Mouse (Mus musculus): Measurements from ENCODE around the gene Lingo3. TPM values are rescaled to one million over a fixed set of nuclear protein-coding genes. Genes with fewer than 3 reads are reported as not detected.

Gene Lingo3
- total and polyA plus RNA-seq, 3 experiments = 0.05 TPM; not detected in 2

- TF ChIP-seq CTCF (IDR thresholded peaks at IDR 0.05; ENCODE audit: low read depth, low read length) (no peak), TAL1 (conservative IDR thresholded peaks at IDR 0.05; ENCODE audit: low read depth, low read length) (no peak)
- no peak for ATAC-seq (ENCODE audit: extremely low read depth, insufficient number of reproducible peaks, low FRiP score, poor library complexity, severe bottlenecking)
- Histone ChIP-seq H3K9me3 (replicated peaks) (peaks cover 14% of the 10 kb centered on the region), H3K4me1 (ENCODE audit: insufficient read depth, low read depth, low read length) (peaks cover 61% of the 10 kb centered on the region), H3K36me3 (replicated peaks) (peaks cover 61% of the 10 kb centered on the region), H3K27me3 (ENCODE audit: insufficient read depth, low read length) (peaks cover 26% of the 10 kb centered on the region; the same call in 1 of the 2 replicates), H3K4me3 (ENCODE audit: low read depth, low read length) (peak overlapping the region; percentile 23; the same call in 1 of the 2 replicates)
- no peak for DNase-seq (ENCODE audit: low spot score)
These were observed 36.7 kb downstream of the Lingo3 start for GRCm38 (mm10) chr10:80807057-80807627.

DNA sequence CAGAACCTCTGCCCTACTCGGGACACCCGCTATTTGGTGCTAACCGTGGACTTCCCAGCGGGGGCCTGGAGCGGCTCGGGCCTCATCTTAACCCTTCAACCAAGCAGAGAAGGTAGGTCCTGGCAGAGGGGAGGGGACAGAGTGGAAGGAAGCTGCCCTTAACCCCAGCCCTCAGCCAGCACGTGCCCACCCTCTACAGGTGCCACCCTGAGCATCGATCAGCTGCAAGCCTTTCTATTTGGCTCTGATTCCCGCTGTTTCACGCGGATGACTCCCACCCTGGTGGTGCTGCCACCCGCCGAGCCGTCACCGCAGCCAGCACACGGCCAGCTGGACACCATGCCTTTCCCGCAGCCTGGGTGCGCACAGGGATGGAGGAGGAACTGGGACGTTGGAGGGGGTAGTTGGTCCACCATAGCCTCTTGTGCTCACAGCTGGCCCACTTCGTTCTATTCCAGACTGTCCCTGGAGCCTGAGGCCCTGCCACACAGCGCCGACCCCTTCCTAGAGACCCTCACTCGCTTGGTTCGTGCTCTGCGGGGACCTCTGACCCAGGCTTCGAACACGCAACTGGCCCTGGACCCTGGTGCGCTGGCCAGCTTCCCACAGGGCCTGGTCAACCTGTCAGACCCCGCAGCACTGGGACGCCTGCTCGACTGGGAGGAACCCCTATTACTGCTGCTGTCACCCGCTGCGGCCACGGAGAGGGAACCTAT, 37.3 kb downstream of the Lingo3 start:
- H3K4me1 ChIP-seq (ENCODE audit: insufficient read depth, low read depth, low read length) = peaks cover 65% of the 10 kb centered on the region
- peaks cover 14% of the 10 kb centered on the region for H3K9me3 ChIP-seq (replicated peaks)
- H3K36me3 ChIP-seq (replicated peaks) = peaks cover 67% of the 10 kb centered on the region
- TF ChIP-seq GATA1 (IDR thresholded peaks at IDR 0.05; ENCODE audit: borderline replicate concordance, low read length) (no peak), TAL1 (conservative IDR thresholded peaks at IDR 0.05; ENCODE audit: low read depth, low read length) (no peak), POLR2AphosphoS5 (IDR thresholded peaks at IDR 0.05; ENCODE audit: insufficient replicate concordance, low read depth, low read length) (no peak), CTCF (IDR thresholded peaks at IDR 0.05; ENCODE audit: low read depth, low read length) (no peak), GATA2 (IDR thresholded peaks at IDR 0.05; ENCODE audit: borderline replicate concordance, low read depth, low read length) (no peak)
- DNase-seq (ENCODE audit: low spot score) (no peak), ATAC-seq (ENCODE audit: extremely low read depth, insufficient number of reproducible peaks, low FRiP score, poor library complexity, severe bottlenecking) (no peak)
- peaks cover 24% of the 10 kb centered on the region; the same call in 1 of the 2 replicates for H3K27me3 ChIP-seq (ENCODE audit: insufficient read depth, low read length)
- H3K4me3 ChIP-seq (ENCODE audit: low read depth, low read length) = peak overlapping the region; percentile 23; the same call in 1 of the 2 replicates

DNA sequence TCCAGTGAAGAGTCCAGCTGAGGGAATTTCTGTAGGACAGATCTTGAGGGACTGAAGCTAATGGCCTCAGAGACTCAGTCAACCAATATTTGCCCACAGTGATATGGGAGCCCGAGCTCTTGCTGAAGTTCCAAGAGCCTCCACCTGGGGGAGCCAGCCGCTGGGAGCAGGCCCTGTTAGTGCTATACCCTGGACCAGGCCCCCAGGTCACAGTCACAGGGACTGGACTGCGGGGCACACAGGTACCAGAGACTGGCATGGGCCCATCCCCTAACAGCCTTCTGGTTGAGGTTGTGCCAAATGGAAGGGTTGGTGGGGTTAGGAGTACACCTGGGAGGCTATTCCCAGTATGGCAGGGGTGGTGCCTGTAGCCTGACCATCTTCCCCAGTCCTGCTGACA, 37.9 kb downstream of the Lingo3 start:
- TF ChIP-seq CTCF (IDR thresholded peaks at IDR 0.05; ENCODE audit: low read depth, low read length) (0 out of 2 replicates have a peak, but pooled peaks have one; percentile 30), TAL1 (conservative IDR thresholded peaks at IDR 0.05; ENCODE audit: low read depth, low read length) (no peak)
- Histone ChIP-seq H3K36me3 (replicated peaks) (peaks cover 73% of the 10 kb centered on the region), H3K4me1 (ENCODE audit: insufficient read depth, low read depth, low read length) (peaks cover 71% of the 10 kb centered on the region), H3K9me3 (replicated peaks) (peaks cover 14% of the 10 kb centered on the region), H3K27me3 (ENCODE audit: insufficient read depth, low read length) (peaks cover 24% of the 10 kb centered on the region; the same call in 1 of the 2 replicates), H3K4me3 (ENCODE audit: low read depth, low read length) (no peak overlapping the region)
- no peak for DNase-seq (ENCODE audit: low spot score)
- no peak; the same call in 1 of the 2 replicates for ATAC-seq (ENCODE audit: extremely low read depth, insufficient number of reproducible peaks, low FRiP score, poor library complexity, severe bottlenecking)

DNA sequence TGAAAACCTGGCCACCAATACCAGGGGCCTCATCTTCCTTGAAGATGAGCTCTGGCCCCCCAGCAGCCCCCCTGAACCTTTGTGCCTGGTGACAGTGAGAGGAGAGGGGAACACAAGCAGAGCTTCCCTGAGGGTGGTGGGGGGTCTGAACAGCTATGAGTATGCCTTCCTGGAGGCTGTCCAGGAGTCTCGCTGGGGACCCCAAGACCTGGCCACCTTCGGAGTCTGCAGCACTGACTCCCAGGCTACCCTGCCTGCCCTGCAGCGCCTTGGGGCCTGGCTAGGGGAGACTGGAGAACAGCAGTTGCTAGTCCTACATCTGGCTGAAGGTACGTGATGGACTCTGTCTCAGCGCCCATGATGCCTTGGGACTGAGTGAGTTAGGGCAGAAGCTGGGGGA, 38.5 kb downstream of the Lingo3 start:
- H3K4me3 ChIP-seq (ENCODE audit: low read depth, low read length) = no peak overlapping the region
- DNase-seq (ENCODE audit: low spot score) = no peak
- H3K9me3 ChIP-seq (replicated peaks) = peaks cover 14% of the 10 kb centered on the region
- peaks cover 73% of the 10 kb centered on the region for H3K4me1 ChIP-seq (ENCODE audit: insufficient read depth, low read depth, low read length)
- TF ChIP-seq GATA2 (IDR thresholded peaks at IDR 0.05; ENCODE audit: borderline replicate concordance, low read depth, low read length) (no peak), CTCF (IDR thresholded peaks at IDR 0.05; ENCODE audit: low read depth, low read length) (no peak), GATA1 (IDR thresholded peaks at IDR 0.05; ENCODE audit: borderline replicate concordance, low read length) (no peak)
- no peak for ATAC-seq (ENCODE audit: extremely low read depth, insufficient number of reproducible peaks, low FRiP score, poor library complexity, severe bottlenecking)
- peaks cover 20% of the 10 kb centered on the region; the same call in 1 of the 2 replicates for H3K27me3 ChIP-seq (ENCODE audit: insufficient read depth, low read length)
- peaks cover 79% of the 10 kb centered on the region for H3K36me3 ChIP-seq (replicated peaks)

DNA sequence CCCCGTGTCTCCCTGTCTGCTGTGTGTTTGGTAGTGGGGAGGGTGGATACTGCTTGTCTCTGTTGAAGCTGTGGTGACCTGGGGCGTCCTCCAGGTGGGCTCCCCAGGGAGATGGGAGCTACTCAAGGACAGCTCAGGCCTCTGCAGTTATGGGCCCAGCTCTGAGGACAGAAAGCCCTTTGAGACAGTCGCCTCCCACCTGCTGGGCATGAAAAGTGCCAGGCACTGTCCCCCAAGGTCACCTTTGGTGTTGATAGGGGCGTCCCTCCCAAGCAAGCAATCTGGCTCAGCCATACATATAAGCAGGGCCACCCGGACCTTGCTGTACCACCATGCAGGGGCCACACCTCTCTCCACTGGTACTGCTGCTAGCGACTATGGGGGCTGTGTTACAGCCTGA, 38.9 kb downstream of the Lingo3 start, which contains the start of gene Amh:
Gene Amh, plus strand, starts transcription at position 328 of the 400 bp plus-strand sequence.
- Histone ChIP-seq H3K36me3 (replicated peaks) (peaks cover 83% of the 10 kb centered on the region), H3K4me1 (ENCODE audit: insufficient read depth, low read depth, low read length) (peaks cover 73% of the 10 kb centered on the region), H3K27me3 (ENCODE audit: insufficient read depth, low read length) (peaks cover 16% of the 10 kb centered on the region; the same call in 1 of the 2 replicates)

DNA sequence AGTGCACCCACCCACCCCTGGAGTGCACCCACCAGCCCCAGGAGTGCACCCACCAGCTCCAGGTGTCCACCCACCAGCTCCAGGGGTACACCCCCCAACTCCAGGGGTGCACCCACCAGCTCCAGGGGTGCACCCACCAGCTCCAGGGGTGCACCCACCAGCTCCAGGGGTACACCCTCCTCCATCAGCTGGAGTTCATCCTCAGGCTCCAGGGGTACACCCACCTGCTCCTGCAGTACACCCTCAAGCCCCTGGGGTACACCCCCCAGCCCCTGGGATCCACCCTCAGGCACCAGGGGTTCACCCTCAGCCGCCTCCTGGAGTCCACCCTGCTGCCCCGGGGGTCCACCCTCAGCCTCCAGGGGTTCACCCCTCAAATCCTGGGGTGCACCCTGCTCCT, 39.5 kb downstream of the Lingo3 start:
- Histone ChIP-seq H3K27me3 (ENCODE audit: insufficient read depth, low read length) (peaks cover 14% of the 10 kb centered on the region; the same call in 1 of the 2 replicates), H3K9me3 (replicated peaks) (peaks cover 14% of the 10 kb centered on the region), H3K36me3 (replicated peaks) (peaks cover 87% of the 10 kb centered on the region), H3K4me3 (ENCODE audit: low read depth, low read length) (no peak overlapping the region), H3K4me1 (ENCODE audit: insufficient read depth, low read depth, low read length) (peaks cover 74% of the 10 kb centered on the region)
- ATAC-seq (ENCODE audit: extremely low read depth, insufficient number of reproducible peaks, low FRiP score, poor library complexity, severe bottlenecking) (no peak), DNase-seq (ENCODE audit: low spot score) (no peak)
- TF ChIP-seq GATA1 (IDR thresholded peaks at IDR 0.05; ENCODE audit: borderline replicate concordance, low read length) (no peak), GATA2 (IDR thresholded peaks at IDR 0.05; ENCODE audit: borderline replicate concordance, low read depth, low read length) (no peak), POLR2AphosphoS5 (IDR thresholded peaks at IDR 0.05; ENCODE audit: insufficient replicate concordance, low read depth, low read length) (no peak), CTCF (IDR thresholded peaks at IDR 0.05; ENCODE audit: low read depth, low read length) (no peak), TAL1 (conservative IDR thresholded peaks at IDR 0.05; ENCODE audit: low read depth, low read length) (no peak)

More for the DNA sequence above, 38.9 kb downstream of the Lingo3 start, which contains the start of gene Amh:
- H3K9me3 ChIP-seq (replicated peaks) = peaks cover 14% of the 10 kb centered on the region
- ATAC-seq (ENCODE audit: extremely low read depth, insufficient number of reproducible peaks, low FRiP score, poor library complexity, severe bottlenecking) = no peak
- no peak within 1 kb of the TSS for H3K4me3 ChIP-seq (ENCODE audit: low read depth, low read length)
- DNase-seq (ENCODE audit: low spot score) = no peak
- TF ChIP-seq CTCF (IDR thresholded peaks at IDR 0.05; ENCODE audit: low read depth, low read length) (no peak), GATA2 (IDR thresholded peaks at IDR 0.05; ENCODE audit: borderline replicate concordance, low read depth, low read length) (no peak), TAL1 (conservative IDR thresholded peaks at IDR 0.05; ENCODE audit: low read depth, low read length) (no peak), POLR2AphosphoS5 (IDR thresholded peaks at IDR 0.05; ENCODE audit: insufficient replicate concordance, low read depth, low read length) (no peak), GATA1 (IDR thresholded peaks at IDR 0.05; ENCODE audit: borderline replicate concordance, low read length) (no peak)

Measured in G1E (cell line).